Mouse (Mus musculus) bone marrow macrophage, adult 2 months (primary cell): ENCODE measurements at regions not wholly inside any gene's neighbourhood (a gene's known extent, or its start where the extent isn't known, plus 50 kb on each side); places are given as distances from the start of the nearest gene placed in this dataset.

Experiments
- CTCF ChIP-seq: IDR thresholded peaks from 2 replicates; pipeline ENCODE4 v1.5.1; 2012; ENCODE audit warnings: low read depth, mild to moderate bottlenecking, low read length, moderate library complexity
- POLR2A ChIP-seq: IDR thresholded peaks from 2 replicates; pipeline ENCODE4 v1.6.1; 2012; ENCODE audit warnings: mild to moderate bottlenecking, low read depth, low read length, borderline replicate concordance

DNA sequence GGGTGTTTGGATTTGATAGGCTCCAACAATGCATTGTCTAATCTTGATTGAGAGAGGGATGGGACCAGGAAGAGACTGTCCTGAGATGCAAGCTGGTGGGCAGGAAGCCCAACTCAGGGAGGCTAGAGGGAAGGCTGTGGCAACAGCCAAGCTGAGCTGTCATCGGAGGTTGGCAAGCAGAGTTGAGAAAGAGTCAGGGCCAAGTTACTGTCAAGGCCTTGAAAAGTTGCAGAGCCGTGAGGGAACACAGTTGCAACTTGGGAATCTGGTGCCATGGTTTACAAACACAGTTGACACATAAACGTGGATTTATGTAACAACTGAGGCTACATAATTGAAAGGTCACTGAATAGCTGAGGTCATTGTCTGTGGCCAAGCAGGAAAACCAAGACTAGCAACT is 170.8 kb upstream of the Frmd6 start:
- TF ChIP-seq CTCF (no peak), POLR2A (no peak)
